Mouse (Mus musculus): Measurements from ENCODE around the gene Pfkfb2.

DNA sequence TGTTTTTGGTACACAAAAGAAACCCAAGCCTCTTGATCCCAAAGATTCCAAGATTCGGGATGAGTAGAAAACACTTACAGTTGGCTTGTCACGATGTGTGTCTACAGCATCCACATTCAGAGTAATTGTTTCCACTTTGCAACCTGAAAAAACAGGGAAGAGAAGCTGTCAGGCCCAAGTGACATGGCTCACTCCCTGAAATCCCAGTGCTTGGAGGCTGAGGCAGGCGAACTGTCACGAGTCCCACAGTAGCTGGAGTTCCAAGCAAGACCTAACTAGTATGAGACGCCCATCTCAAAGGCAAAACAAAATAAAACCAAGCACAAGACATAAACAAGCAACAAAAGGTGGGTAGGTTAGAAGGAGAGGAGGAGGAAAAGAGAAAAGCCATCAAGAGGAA, 30.5 kb downstream of the Pfkfb2 start:
- TF ChIP-seq CTCF (IDR thresholded peaks at IDR 0.05; ENCODE audit: low read depth, low read length) (no peak), TAL1 (conservative IDR thresholded peaks at IDR 0.05; ENCODE audit: low read depth, low read length) (no peak), POLR2AphosphoS5 (IDR thresholded peaks at IDR 0.05; ENCODE audit: insufficient replicate concordance, low read depth, low read length) (no peak), GATA1 (IDR thresholded peaks at IDR 0.05; ENCODE audit: borderline replicate concordance, low read length) (no peak), GATA2 (IDR thresholded peaks at IDR 0.05; ENCODE audit: borderline replicate concordance, low read depth, low read length) (no peak)
